ENCODE assay signal across 11 mouse cellular contexts in the genomic region with DNA sequence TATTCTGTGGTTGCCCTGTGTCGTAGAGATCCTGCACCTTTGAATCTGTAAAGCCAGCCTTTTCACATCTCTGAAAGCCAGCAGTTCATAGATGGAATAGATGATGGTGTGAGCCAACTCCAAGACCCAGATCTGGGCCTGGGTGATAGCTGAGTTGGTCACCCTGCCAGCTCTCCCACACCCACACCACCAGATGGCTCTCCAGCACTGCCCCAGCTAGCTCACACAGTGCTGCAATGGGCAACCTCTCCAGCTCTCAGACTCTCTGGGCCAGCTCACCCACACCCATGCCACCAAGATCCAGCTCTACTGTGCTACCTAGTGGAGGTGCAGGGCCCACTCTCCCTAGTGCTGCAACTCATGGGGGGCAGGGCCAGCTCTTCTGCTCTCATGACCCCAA. TPM values are rescaled to one million over a fixed set of nuclear protein-coding genes. Genes with fewer than 3 reads are reported as not detected.
DNase-seq lines count a peak whose midpoint lies in the region; ATAC-seq and TF ChIP-seq lines count a peak whose summit lies in the region.
"Had no signal": no experiment of that assay in that cellular context is flagged by ENCODE, and none has a peak within 500 bp of the region (broad histone marks: within the 10 kb centered on the region; RNA-seq: fewer than 3 reads in every experiment).

No protein-coding gene starts in this region.

- no peak for TF ChIP-seq POLR2A in cerebellum, adult 2 months (IDR thresholded peaks at IDR 0.05; ENCODE audit: borderline replicate concordance, insufficient read depth, low read length)

- no peaks in the 10 kb centered on the region for H3K9me3 ChIP-seq in lung, embryonic 14.5 days (ENCODE audit: low read depth, low read length)
- no peaks in the 10 kb centered on the region for H3K9me3 ChIP-seq in heart, embryonic 10.5 days

- H3K4me1 ChIP-seq in lung, embryonic 14.5 days (ENCODE audit: insufficient read depth): peaks cover 5% of the 10 kb centered on the region; the same call in 1 of the 2 replicates
- peaks cover 16% of the 10 kb centered on the region; the same call in 1 of the 2 replicates for H3K4me1 ChIP-seq in cerebellum, adult 2 months (ENCODE audit: control insufficient read depth, insufficient read depth, low read length)
- H3K4me1 ChIP-seq in heart, embryonic 10.5 days: peaks cover 18% of the 10 kb centered on the region

- H3K4me3 ChIP-seq in lung, embryonic 14.5 days (ENCODE audit: low read depth, low read length): no peak overlapping the region
- H3K4me3 ChIP-seq in cerebellum, adult 2 months (replicated peaks; ENCODE audit: insufficient read depth, low read depth, low read length): no peak overlapping the region
- no peak overlapping the region for H3K4me3 ChIP-seq in heart, embryonic 10.5 days

- no peak overlapping the region for H3K9ac ChIP-seq in lung, embryonic 14.5 days

- TF ChIP-seq CTCF in lung, embryonic 14.5 days (IDR thresholded peaks at IDR 0.05; ENCODE audit: low read depth): peak; percentile 16; the same call in 1 of the 2 replicates
- TF ChIP-seq CTCF in cerebellum, adult 2 months (IDR thresholded peaks at IDR 0.05; ENCODE audit: borderline replicate concordance, insufficient read depth, low read depth, low read length): peak; percentile 83

- no peaks in the 10 kb centered on the region for H3K36me3 ChIP-seq in lung, embryonic 14.5 days (ENCODE audit: insufficient read depth)
- H3K36me3 ChIP-seq in splenic B cell, adult 2 months (ENCODE audit: control insufficient read depth, insufficient read depth, low read length, poor library complexity, severe bottlenecking): no peaks in the 10 kb centered on the region
- H3K36me3 ChIP-seq in heart, embryonic 10.5 days: no peaks in the 10 kb centered on the region

- H3K27ac ChIP-seq in lung, embryonic 14.5 days (ENCODE audit: low read depth): no peak overlapping the region
- 0 out of 2 replicates have a peak overlapping the region, but pooled peaks have one; percentile 32 for H3K27ac ChIP-seq in cerebellum, adult 2 months (ENCODE audit: insufficient read depth, low read length)
- H3K27ac ChIP-seq in heart, embryonic 10.5 days: no peak overlapping the region

- no peak for ATAC-seq in lung, embryonic 14.5 days (ENCODE audit: insufficient read depth)

- intact Hi-C loops in gastrocnemius, postnatal 14 days (cut with DNase I; ENCODE audit: low total_unique reads): loop anchor here (10.0 kb wide), 1 partner anchor 72 kb away; a partner anchor contains a TSS

- peaks cover 4% of the 10 kb centered on the region; the same call in 1 of the 2 replicates for H3K27me3 ChIP-seq in lung, embryonic 14.5 days (ENCODE audit: insufficient read depth, low read length)
- H3K27me3 ChIP-seq in cerebellum, adult 2 months (ENCODE audit: control insufficient read depth, insufficient read depth, low read length): no peaks in the 10 kb centered on the region
- no peaks in the 10 kb centered on the region for H3K27me3 ChIP-seq in splenic B cell, adult 2 months (ENCODE audit: control insufficient read depth, insufficient read depth, low read length, poor library complexity, severe bottlenecking)
- H3K27me3 ChIP-seq in heart, embryonic 10.5 days (ENCODE audit: insufficient read depth, poor library complexity, severe bottlenecking): peaks cover 13% of the 10 kb centered on the region; the same call in 1 of the 2 replicates

- H3K4me2 ChIP-seq in lung, embryonic 14.5 days: no peak overlapping the region

- DNase-seq in gastrocnemius, postnatal 14 days: peak; percentile 14
- no peak for DNase-seq in gastrocnemius, postnatal 10 days
- no peak for DNase-seq in lung, embryonic 14.5 days
- DNase-seq in lung, postnatal 14 days: no peak
- DNase-seq in cerebellum, adult 2 months: peak; percentile 75 to 82
- peak; percentile 12 for DNase-seq in splenic B cell, adult 2 months (ENCODE audit: low read depth, low spot score)
- DNase-seq in embryo, embryonic 9.5 days (ENCODE audit: extremely low spot score): no peak
- DNase-seq in heart, embryonic 10.5 days (ENCODE audit: low spot score): no peak
- DNase-seq: heart, adult 18-20 months had no signal

- 80% methylated on average over 1 of the region's 1 CpGs for WGBS in lung, embryonic 14.5 days
- 52% methylated on average over 1 of the region's 1 CpGs for WGBS in cerebellum, adult 2 months
- WGBS in heart, embryonic 10.5 days: 81% methylated on average over 1 of the region's 1 CpGs

RNA-seq across cellular contexts. Expression of a gene that starts 3.6 kb away (rescaled TPM):
- total RNA-seq in gastrocnemius, postnatal 14 days (2021): 1 to 10 TPM; 3.6 to 4.7 TPM
- total RNA-seq in gastrocnemius, postnatal 10 days (2021): 1 to 10 TPM; 5.8 to 6.7 TPM
- 10.6 and 12.7 TPM in 2 replicates for polyA plus RNA-seq in lung, embryonic 14.5 days (2014; fragmentation: Nextera tagmentation; extraction: Ambion mirVana)
- 38.7 and 41.1 TPM in 2 replicates for polyA plus RNA-seq in cerebellum, adult 2 months (2012; rRNA removed)
- polyA plus RNA-seq in heart, embryonic 10.5 days (2016; fragmentation: Nextera tagmentation; extraction: Ambion mirVana): 12.0 and 12.5 TPM in 2 replicates

RNA-seq across cellular contexts. Expression of a gene that starts 29.2 kb away (rescaled TPM):
- 1 to 10 TPM in 1 of 2 experiments, under 1 TPM in 1; 0.47 to 1.4 TPM for total RNA-seq in gastrocnemius, postnatal 14 days (2021)
- 1 to 10 TPM in 1 of 2 experiments, under 1 TPM in 1; 0.47 to 1.0 TPM for total RNA-seq in gastrocnemius, postnatal 10 days (2021)
- 0.54 TPM in 1 of 2 replicates, not detected in the other for polyA plus RNA-seq in lung, embryonic 14.5 days (2014; fragmentation: Nextera tagmentation; extraction: Ambion mirVana)
- polyA plus RNA-seq in cerebellum, adult 2 months (2012; rRNA removed): 0.10 TPM in 1 of 2 replicates, not detected in the other
- polyA plus RNA-seq in heart, embryonic 10.5 days (2016; fragmentation: Nextera tagmentation; extraction: Ambion mirVana): 0.19 TPM in 1 of 2 replicates, not detected in the other
- total RNA-seq: heart, adult 18-20 months; liver, adult 2 months had no signal
- polyA plus RNA-seq: liver, adult 2 months; testis, adult 2 months had no signal

Comparison
In these comparisons a context has a peak if more than half of its experiments do, and no peak if none do; other contexts are left out.
1. DNase-seq: peak in gastrocnemius, postnatal 14 days (single experiment), cerebellum, adult 2 months (2 of 2) and splenic B cell, adult 2 months (single experiment); none in gastrocnemius, postnatal 10 days (single experiment), lung, embryonic 14.5 days (single experiment), lung, postnatal 14 days (single experiment), embryo, embryonic 9.5 days (single experiment) and heart, embryonic 10.5 days (single experiment).